Mouse (Mus musculus) stomach, embryonic 15.5 days (tissue): ENCODE data around the gene Gria4. TPM values are rescaled to one million over a fixed set of nuclear protein-coding genes. Genes with fewer than 3 reads are reported as not detected.

Experiments
- ATAC-seq: fragments of 200-750 bp; cut with Nextera tagmentation; 2 replicates; pipeline ENCODE4 v1.8.0; 2017; ENCODE audit warnings: low read depth, moderate number of reproducible peaks, moderate TSS enrichment; ENCODE audit not compliant: insufficient read depth, low FRiP score
- H3K27ac ChIP-seq: fragments of 300-500 bp; sonication (generic); 2 replicates; pipeline ENCODE4 v1.5.1; 2015; ENCODE audit warnings: mild to moderate bottlenecking, inconsistent platforms
- H3K27me3 ChIP-seq: fragments of 300-500 bp; sonication (generic); replicated peaks from 2 replicates; pipeline ENCODE4 v1.6.1; 2015; ENCODE audit warnings: inconsistent platforms
- H3K36me3 ChIP-seq: fragments of 300-500 bp; sonication (generic); 2 replicates; pipeline ENCODE4 v1.6.1; 2015; ENCODE audit warnings: inconsistent platforms
- H3K4me1 ChIP-seq: fragments of 300-500 bp; sonication (generic); 2 replicates; pipeline ENCODE4 v1.6.1; 2015; ENCODE audit warnings: inconsistent platforms
- H3K4me2 ChIP-seq: fragments of 300-500 bp; sonication (generic); 2 replicates; pipeline ENCODE4 v1.6.1; 2015; ENCODE audit warnings: mild to moderate bottlenecking, inconsistent platforms
- H3K4me3 ChIP-seq: fragments of 300-500 bp; sonication (generic); replicated peaks from 2 replicates; pipeline ENCODE4 v1.5.1; 2015; ENCODE audit warnings: inconsistent platforms
- H3K9ac ChIP-seq: fragments of 300-500 bp; sonication (generic); 2 replicates; pipeline ENCODE4 v1.6.1; 2015; ENCODE audit warnings: inconsistent platforms
- H3K9me3 ChIP-seq: fragments of 300-500 bp; sonication (generic); 2 replicates; pipeline ENCODE4 v1.6.1; 2016; ENCODE audit warnings: inconsistent platforms
- WGBS: fragments of 180-500 bp; shearing (Covaris S2); methylation state at CpG from one replicate; pipeline ENCODE4 v1.1.7; 2015; 5-methylcytosine and 5-hydroxymethylcytosine counted together
- polyA plus RNA-seq: library from polyadenylated mRNA; unstranded; fragments of >200 nt; fragmentation: Nextera tagmentation; extraction: Ambion mirVana; gene quantifications from 2 replicates; pipeline ENCODE4 v1.2.1, GENCODE M21; 2015

The Gria4 gene
- polyA plus RNA-seq, 1 experiment from 2014 or later = 4.6 TPM

DNA sequence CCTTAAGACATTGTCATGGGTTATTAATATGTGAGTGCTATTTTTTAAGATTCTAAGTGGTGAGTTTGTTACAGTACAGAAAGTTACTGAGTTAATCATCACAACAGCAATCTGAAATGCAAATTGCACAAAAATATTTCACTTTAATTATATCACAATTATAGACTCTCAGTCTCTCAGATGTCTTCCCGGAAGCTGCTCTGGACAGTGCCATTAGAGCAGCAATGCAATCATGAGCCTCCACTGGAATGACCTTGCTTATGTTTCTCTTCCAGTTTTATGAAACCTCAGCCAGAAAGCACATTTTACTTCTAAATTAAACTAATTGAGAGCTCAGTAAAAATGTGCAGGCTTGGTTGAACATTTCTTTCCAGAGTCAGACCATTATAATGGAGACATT is 116.9 kb downstream of the Gria4 start:
- H3K4me1 ChIP-seq = no peaks in the 10 kb centered on the region
- H3K36me3 ChIP-seq = no peaks in the 10 kb centered on the region
- no peak overlapping the region for H3K9ac ChIP-seq
- no peaks in the 10 kb centered on the region for H3K9me3 ChIP-seq
- no peaks in the 10 kb centered on the region for H3K27me3 ChIP-seq
- H3K4me2 ChIP-seq = no peak overlapping the region
- 85% methylated on average over 1 of the region's 1 CpGs for WGBS
- no peak overlapping the region for H3K27ac ChIP-seq
- no peak overlapping the region for H3K4me3 ChIP-seq
- ATAC-seq = no peak

DNA sequence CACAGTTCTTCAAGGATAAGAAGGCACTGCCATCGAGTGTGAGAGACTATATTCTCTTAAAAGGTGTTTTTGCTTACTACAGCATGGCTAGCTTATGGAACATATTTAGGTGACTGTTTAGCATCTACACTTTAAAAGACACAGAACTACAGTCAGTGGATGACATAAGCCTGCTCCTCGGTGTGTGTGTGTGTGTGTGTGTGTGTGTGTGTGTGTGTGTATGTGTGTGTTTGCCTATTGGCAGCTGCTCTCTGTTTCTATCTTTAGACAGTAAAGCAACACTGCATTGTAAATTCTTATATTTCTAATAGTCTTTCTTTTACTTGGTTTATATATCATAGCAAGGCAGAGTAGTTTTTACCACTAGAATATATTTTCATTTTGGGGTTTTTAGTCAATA is 130.3 kb downstream of the Gria4 start:
- Histone ChIP-seq H3K27me3 (no peaks in the 10 kb centered on the region), H3K27ac (no peak overlapping the region), H3K4me1 (no peaks in the 10 kb centered on the region), H3K4me3 (no peak overlapping the region), H3K36me3 (no peaks in the 10 kb centered on the region), H3K4me2 (no peak overlapping the region), H3K9me3 (no peaks in the 10 kb centered on the region), H3K9ac (no peak overlapping the region)
- ATAC-seq = no peak
- 64% methylated on average over 2 of the region's 2 CpGs for WGBS

DNA sequence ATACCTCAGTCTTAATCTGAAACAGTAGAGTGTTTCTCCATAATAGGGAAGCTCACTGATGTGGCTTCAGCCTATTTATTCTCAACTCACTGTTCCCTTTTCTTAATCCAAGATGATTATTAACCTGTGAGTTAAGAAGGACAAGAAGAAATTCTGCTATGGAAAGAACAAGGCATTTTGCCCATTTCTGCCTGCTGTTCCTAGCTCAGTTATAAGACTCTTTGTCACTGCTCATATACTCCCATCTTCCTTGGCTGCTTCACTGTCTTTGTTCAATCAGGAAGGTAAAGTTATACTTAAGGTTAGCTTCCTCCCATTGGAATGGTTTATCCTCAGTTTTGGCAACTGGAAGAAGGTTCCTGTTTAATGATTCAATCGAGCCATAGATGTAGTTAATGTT is 133.6 kb downstream of the Gria4 start:
- Histone ChIP-seq H3K27me3 (no peaks in the 10 kb centered on the region), H3K4me1 (no peaks in the 10 kb centered on the region), H3K4me2 (no peak overlapping the region), H3K4me3 (no peak overlapping the region), H3K9ac (no peak overlapping the region), H3K36me3 (no peaks in the 10 kb centered on the region), H3K9me3 (no peaks in the 10 kb centered on the region), H3K27ac (no peak overlapping the region)
- no peak for ATAC-seq
- WGBS = 60% methylated on average over 1 of the region's 1 CpGs

DNA sequence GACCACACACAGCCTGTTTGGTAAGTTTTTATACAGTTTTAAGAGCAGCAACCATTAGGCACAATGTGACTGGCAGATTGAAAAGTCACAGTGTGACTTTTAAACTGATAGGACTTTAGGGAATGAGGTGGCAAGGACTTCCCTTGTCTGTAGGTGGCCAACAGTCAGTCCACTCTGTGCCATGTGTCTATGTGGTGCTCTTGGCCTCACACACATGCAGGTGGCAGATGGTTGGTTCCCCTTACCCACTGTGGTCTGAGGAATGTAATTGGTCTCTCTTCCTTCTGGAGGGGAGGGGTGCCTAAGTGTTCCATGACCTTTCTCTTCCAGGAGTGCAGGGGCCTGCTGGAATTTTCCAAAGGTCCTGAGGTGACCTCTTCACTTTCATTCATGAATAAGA is 137.1 kb downstream of the Gria4 start:
- H3K27me3 ChIP-seq = no peaks in the 10 kb centered on the region
- H3K4me2 ChIP-seq = no peak overlapping the region
- no peaks in the 10 kb centered on the region for H3K36me3 ChIP-seq
- H3K9me3 ChIP-seq = no peaks in the 10 kb centered on the region
- ATAC-seq = no peak
- H3K9ac ChIP-seq = no peak overlapping the region
- H3K27ac ChIP-seq = no peak overlapping the region
- H3K4me1 ChIP-seq = no peaks in the 10 kb centered on the region
- H3K4me3 ChIP-seq = no peak overlapping the region

DNA sequence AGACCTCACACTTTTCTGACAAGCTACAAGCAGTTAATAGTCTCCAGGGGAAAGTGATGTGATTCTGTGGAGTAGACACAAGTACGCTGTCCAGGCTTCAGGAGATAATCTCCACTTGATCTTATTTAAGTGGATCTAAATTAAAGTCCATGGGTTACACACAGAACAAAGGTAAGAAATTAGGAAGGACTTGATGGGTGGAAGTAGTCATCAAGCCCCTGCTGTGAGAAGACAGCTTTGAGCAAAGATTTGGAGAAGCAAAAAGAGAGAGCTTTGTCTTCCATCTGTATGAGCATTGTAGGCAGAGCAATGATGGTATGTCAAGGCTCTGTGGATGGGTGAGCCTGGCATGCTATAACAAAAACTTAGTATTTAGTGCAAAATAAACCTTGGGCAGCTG is 141.7 kb downstream of the Gria4 start:
- WGBS = 80% methylated on average over 1 of the region's 1 CpGs
- Histone ChIP-seq H3K27ac (no peak overlapping the region), H3K4me2 (no peak overlapping the region), H3K4me3 (no peak overlapping the region), H3K27me3 (no peaks in the 10 kb centered on the region), H3K9ac (no peak overlapping the region), H3K9me3 (no peaks in the 10 kb centered on the region), H3K36me3 (no peaks in the 10 kb centered on the region), H3K4me1 (no peaks in the 10 kb centered on the region)
- no peak for ATAC-seq

DNA sequence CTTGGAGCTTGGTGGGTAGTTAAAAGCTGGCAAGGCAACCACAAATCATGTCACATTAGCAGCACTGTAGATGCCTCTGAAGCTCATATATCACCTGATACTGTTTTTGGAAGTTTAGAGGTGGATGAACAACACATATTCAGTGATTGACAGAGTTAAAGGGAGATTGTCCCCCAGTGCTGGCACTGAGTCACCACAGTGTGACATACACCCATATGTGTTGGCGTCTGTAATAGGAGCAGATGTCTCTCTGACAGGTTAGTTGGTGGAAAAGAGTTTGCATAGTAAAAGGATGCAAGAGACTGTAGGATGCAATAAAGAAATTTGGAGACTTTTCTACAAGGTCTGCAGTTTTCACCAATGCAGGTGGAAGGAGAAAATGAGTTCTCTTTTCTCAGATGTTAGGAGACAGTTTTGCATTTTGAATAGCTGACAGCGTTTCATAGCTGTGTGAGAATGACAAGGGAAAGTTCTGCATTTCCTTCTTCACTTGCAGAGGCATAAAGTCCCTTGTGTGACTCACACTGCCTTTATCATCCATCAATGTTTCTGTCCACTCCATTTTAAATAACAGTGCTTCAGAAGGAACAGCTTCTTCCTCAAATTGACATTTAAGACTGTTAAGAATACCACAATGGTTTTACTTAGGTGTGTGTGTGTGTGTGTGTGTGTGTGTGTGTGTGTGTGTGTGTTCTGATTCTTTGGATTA is 156.7 kb downstream of the Gria4 start:
- no peak for ATAC-seq
- Histone ChIP-seq H3K4me2 (no peak overlapping the region), H3K36me3 (no peaks in the 10 kb centered on the region), H3K9me3 (no peaks in the 10 kb centered on the region), H3K4me3 (no peak overlapping the region), H3K27me3 (no peaks in the 10 kb centered on the region), H3K27ac (no peak overlapping the region), H3K9ac (no peak overlapping the region), H3K4me1 (no peaks in the 10 kb centered on the region)
- WGBS = 60% methylated on average over 2 of the region's 2 CpGs

DNA sequence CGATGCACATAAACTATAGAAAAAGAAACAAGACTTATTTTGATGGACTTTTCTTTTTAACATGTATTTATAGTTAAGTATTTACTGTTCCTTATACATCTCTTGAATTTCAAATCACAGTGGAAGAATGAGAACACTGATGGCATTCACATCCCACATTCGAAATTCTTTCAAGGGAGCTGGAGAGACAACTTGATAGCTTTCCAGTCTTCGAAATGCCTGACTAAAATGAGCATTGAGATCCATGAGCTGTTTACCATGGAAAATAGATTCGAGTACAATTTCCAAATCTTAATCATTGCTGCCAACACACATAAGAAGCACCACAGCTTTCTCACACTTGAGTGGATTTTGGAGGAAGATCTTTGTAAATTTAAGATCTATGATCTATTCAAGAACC is 164.1 kb downstream of the Gria4 start:
- H3K4me2 ChIP-seq = no peak overlapping the region
- no peak overlapping the region for H3K27ac ChIP-seq
- no peaks in the 10 kb centered on the region for H3K36me3 ChIP-seq
- no peaks in the 10 kb centered on the region for H3K9me3 ChIP-seq
- H3K4me1 ChIP-seq = no peaks in the 10 kb centered on the region
- H3K4me3 ChIP-seq = no peak overlapping the region
- H3K9ac ChIP-seq = no peak overlapping the region
- no peak for ATAC-seq
- WGBS = 80% methylated on average over 4 of the region's 4 CpGs
- H3K27me3 ChIP-seq = no peaks in the 10 kb centered on the region

DNA sequence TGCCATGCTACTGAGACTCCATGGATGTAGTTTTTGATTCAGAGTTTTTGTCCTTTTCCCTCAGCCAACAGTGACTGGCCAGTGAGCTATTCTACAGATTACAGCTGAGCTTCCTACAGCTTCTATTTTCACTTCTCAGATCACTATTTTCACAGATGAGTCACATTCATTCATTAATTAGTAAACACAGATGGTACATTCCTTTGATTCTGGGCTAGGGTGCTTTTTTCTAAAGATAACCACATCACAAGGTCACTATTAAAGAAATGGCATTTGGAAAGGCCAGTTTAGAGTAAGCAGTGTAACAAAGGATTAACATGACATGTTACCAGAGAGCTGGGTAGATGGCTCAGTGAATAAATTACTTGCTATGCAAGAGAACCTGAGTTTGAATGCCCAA is 180.7 kb downstream of the Gria4 start:
- H3K27me3 ChIP-seq = no peaks in the 10 kb centered on the region
- no peak overlapping the region for H3K9ac ChIP-seq
- H3K4me1 ChIP-seq = no peaks in the 10 kb centered on the region
- H3K36me3 ChIP-seq = no peaks in the 10 kb centered on the region
- no peak overlapping the region for H3K27ac ChIP-seq
- no peak overlapping the region for H3K4me2 ChIP-seq
- H3K9me3 ChIP-seq = no peaks in the 10 kb centered on the region
- no peak overlapping the region for H3K4me3 ChIP-seq
- ATAC-seq = no peak

DNA sequence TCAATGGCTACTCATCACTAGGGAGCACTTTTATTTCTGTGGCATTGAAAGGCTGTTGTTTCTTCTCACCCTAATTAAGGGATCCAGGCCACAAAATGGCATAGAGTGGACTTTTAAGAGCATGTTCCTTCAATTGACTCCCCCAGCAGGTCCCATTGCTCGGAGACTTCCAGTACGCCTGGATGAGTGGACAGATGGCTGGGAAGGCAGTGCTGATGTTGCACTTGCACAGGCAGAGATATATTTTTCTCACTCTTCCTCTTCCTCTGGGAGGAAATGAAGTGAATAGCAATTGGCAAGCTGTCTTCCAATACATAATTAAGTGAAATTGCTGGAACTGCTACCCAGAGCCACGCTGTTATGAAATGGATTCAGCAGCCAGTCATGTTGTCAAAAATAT is 190.7 kb downstream of the Gria4 start:
- no peaks in the 10 kb centered on the region for H3K4me1 ChIP-seq

DNA sequence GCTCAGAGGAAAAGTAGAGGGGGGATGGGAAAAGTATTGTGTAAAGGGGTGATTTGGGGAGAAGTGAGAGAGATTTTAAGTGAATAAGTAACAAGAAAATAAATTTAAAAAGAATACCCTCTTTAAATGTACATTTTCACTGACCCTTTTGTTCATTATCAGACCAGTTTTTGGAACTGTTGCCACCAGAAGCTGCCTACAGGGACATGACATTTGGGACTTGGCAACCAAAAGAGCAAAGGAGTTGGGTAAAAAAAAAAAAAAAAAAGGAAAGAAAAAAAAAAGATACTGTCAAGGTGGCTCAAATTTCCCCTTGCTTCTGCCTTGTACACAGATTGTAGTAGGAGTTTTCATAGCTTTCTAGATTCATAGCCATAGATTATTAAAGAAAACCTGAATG is 191.8 kb downstream of the Gria4 start:
- H3K36me3 ChIP-seq = no peaks in the 10 kb centered on the region

More for the DNA sequence above, 190.7 kb downstream of the Gria4 start:
- Histone ChIP-seq H3K9me3 (no peaks in the 10 kb centered on the region), H3K9ac (no peak overlapping the region), H3K27ac (no peak overlapping the region), H3K27me3 (no peaks in the 10 kb centered on the region), H3K36me3 (no peaks in the 10 kb centered on the region), H3K4me2 (no peak overlapping the region), H3K4me3 (no peak overlapping the region)
- WGBS = 79% methylated on average over 3 of the region's 3 CpGs
- no peak for ATAC-seq

DNA sequence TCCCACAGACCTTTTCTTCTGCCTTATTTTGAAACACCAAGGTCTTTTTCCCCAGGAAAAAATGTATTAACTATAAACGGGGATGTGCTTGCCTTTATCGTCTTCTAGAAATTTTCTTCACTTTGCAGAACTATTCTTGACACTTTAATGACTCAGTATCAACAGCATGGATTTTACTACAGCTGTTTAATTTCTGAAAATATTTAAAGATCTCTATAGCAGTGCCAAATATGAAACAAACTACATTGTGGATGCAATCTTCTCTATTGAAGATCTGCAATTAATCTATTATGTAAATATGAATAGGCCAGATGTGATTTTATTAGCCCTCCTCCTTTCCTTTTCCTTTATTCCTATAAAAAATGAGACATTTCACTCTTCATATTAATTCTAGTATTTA is 194.2 kb downstream of the Gria4 start:
- H3K9me3 ChIP-seq = no peaks in the 10 kb centered on the region
- no peaks in the 10 kb centered on the region for H3K27me3 ChIP-seq
- H3K9ac ChIP-seq = no peak overlapping the region
- no peak for ATAC-seq
- H3K36me3 ChIP-seq = no peaks in the 10 kb centered on the region
- WGBS = 54% methylated on average over 2 of the region's 2 CpGs
- no peaks in the 10 kb centered on the region for H3K4me1 ChIP-seq
- no peak overlapping the region for H3K27ac ChIP-seq
- no peak overlapping the region for H3K4me3 ChIP-seq
- H3K4me2 ChIP-seq = no peak overlapping the region

More for the DNA sequence above, 191.8 kb downstream of the Gria4 start:
- H3K4me2 ChIP-seq = no peak overlapping the region
- no peak overlapping the region for H3K9ac ChIP-seq
- H3K4me3 ChIP-seq = no peak overlapping the region
- H3K4me1 ChIP-seq = no peaks in the 10 kb centered on the region
- no peaks in the 10 kb centered on the region for H3K27me3 ChIP-seq
- no peaks in the 10 kb centered on the region for H3K9me3 ChIP-seq
- ATAC-seq = no peak
- no peak overlapping the region for H3K27ac ChIP-seq

DNA sequence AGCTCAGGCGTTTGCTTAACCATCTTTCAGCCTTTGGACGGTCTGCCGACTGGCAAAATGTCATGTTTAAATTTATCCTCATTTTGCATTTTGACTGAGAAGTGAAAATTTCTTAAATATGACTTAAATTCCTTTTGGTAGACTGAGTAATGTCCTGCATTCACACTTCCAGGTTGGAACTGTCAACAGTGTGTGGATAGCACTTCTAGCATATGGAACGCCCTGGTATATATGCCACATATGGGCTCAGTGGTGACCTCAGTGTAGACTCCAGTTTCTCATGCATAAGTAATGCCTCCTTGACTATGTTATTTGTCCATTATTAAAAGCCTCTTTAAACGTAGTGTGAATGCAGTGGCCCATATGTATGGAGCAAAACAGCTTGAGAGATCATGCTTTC is 222.4 kb downstream of the Gria4 start:
- WGBS = 81% methylated on average over 5 of the region's 5 CpGs
- H3K4me3 ChIP-seq = no peak overlapping the region
- no peak overlapping the region for H3K9ac ChIP-seq
- H3K27ac ChIP-seq = no peak overlapping the region
- no peaks in the 10 kb centered on the region for H3K9me3 ChIP-seq
- H3K4me2 ChIP-seq = no peak overlapping the region
- no peaks in the 10 kb centered on the region for H3K27me3 ChIP-seq
- no peaks in the 10 kb centered on the region for H3K4me1 ChIP-seq
- no peak for ATAC-seq
- H3K36me3 ChIP-seq = no peaks in the 10 kb centered on the region

DNA sequence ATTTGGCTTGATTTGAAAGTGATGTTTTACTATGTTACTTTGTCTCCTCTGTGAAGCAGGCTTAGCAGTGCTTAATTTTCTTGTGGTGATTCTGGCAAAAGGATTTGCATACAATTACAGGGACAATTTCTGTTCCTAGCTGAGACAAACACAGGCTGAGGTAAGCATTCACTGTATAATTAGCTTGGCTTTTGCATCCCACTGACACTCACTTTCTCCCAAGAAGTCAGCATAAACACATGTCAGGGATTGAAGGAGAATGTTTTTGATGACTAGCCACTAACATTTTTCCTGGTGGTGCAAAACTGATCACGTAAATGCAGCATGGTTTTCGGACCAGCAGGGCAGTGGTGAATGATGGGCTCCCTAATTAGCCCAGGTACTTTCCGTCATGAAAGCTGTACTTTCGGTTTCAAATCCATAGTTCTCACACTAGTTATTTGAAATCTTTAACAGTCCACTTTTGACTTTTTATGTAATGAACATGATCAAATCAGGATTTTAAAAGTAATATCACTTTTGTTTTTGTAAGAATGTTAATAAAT is 240.5 kb downstream of the Gria4 start:
- Histone ChIP-seq H3K9me3 (no peaks in the 10 kb centered on the region), H3K36me3 (no peaks in the 10 kb centered on the region), H3K4me1 (no peaks in the 10 kb centered on the region), H3K9ac (no peak overlapping the region), H3K27ac (no peak overlapping the region), H3K27me3 (no peaks in the 10 kb centered on the region), H3K4me3 (no peak overlapping the region), H3K4me2 (no peak overlapping the region)
- no peak for ATAC-seq
- WGBS = 41% methylated on average over 4 of the region's 4 CpGs
